ENCODE assay signal across 12 mouse cellular contexts in genomic region chr11:57984343-57984666, GRCm38 (mm10). TPM values are rescaled to one million over a fixed set of nuclear protein-coding genes. Genes with fewer than 3 reads are reported as not detected.
DNase-seq lines count a peak whose midpoint lies in the region; ATAC-seq and TF ChIP-seq lines count a peak whose summit lies in the region.
"Had no signal": no experiment of that assay in that cellular context is flagged by ENCODE, and none has a peak within 500 bp of the region (broad histone marks: within the 10 kb centered on the region; RNA-seq: fewer than 3 reads in every experiment).

No protein-coding gene starts in this region.

- no peak overlapping the region for H3K4me2 ChIP-seq in heart, embryonic 15.5 days
- no peak overlapping the region for H3K4me2 ChIP-seq in lung, embryonic 16.5 days (ENCODE audit: low read depth, low read length)
- peak overlapping the region; percentile 43 for H3K4me2 ChIP-seq in liver, embryonic 14.5 days (ENCODE audit: low read depth)
- H3K4me2 ChIP-seq: midbrain, embryonic 15.5 days; neural tube, embryonic 13.5 days had no signal

- peak overlapping the region; percentile 79 for H3K27ac ChIP-seq in heart, embryonic 15.5 days
- H3K27ac ChIP-seq in lung, embryonic 16.5 days (ENCODE audit: low read length), result peak overlapping the region; percentile 65
- H3K27ac ChIP-seq in liver, embryonic 14.5 days, result peak overlapping the region; percentile 74
- no peak overlapping the region for H3K27ac ChIP-seq in midbrain, embryonic 10.5 days (replicated peaks)
- H3K27ac ChIP-seq: midbrain, embryonic 15.5 days; neural tube, embryonic 13.5 days had no signal

- H3K4me1 ChIP-seq in heart, embryonic 15.5 days (replicated peaks), result peaks cover 21% of the 10 kb centered on the region
- H3K4me1 ChIP-seq in lung, embryonic 16.5 days (replicated peaks; ENCODE audit: control insufficient read depth, insufficient read depth, low read length), result peaks cover 15% of the 10 kb centered on the region
- peaks cover 19 to 25% of the 10 kb centered on the region in 2 experiments for H3K4me1 ChIP-seq in liver, embryonic 14.5 days (replicated peaks; ENCODE audit: control insufficient read depth in 2 of 2, insufficient read depth in 2 of 2, low read length in 1 of 2)
- peaks cover 20% of the 10 kb centered on the region for H3K4me1 ChIP-seq in midbrain, embryonic 10.5 days
- H3K4me1 ChIP-seq: midbrain, embryonic 15.5 days; neural tube, embryonic 13.5 days had no signal

- 20% methylated on average over 3 of the region's 3 CpGs for WGBS in heart, embryonic 15.5 days
- WGBS in lung, embryonic 16.5 days, result 20% methylated on average over 3 of the region's 3 CpGs
- WGBS in liver, embryonic 14.5 days (ENCODE audit: insufficient replicate concordance), result 14% methylated on average over 3 of the region's 3 CpGs
- WGBS in midbrain, embryonic 10.5 days, result 51% methylated on average over 3 of the region's 3 CpGs

- no peak for DNase-seq in heart, postnatal 36 days
- DNase-seq in lung, postnatal 25 days (ENCODE audit: low spot score), result no peak
- no peak for DNase-seq in liver, embryonic 14.5 days (ENCODE audit: low read depth in 3 of 3, low spot score in 3 of 3)
- no peak for DNase-seq in midbrain, embryonic 10.5 days (ENCODE audit: low spot score)
- DNase-seq in adipocyte (ENCODE audit: low spot score), result no peak
- DNase-seq: cerebellum, adult 18-20 months; embryo, embryonic 11 days; retina, postnatal 1 day had no signal

- no peaks in the 10 kb centered on the region for H3K36me3 ChIP-seq in heart, embryonic 15.5 days
- no peaks in the 10 kb centered on the region for H3K36me3 ChIP-seq in lung, embryonic 16.5 days (ENCODE audit: control insufficient read depth, insufficient read depth, low read length)
- no peaks in the 10 kb centered on the region for H3K36me3 ChIP-seq in liver, embryonic 14.5 days (replicated peaks; ENCODE audit: control insufficient read depth, insufficient read depth, low read depth)
- H3K36me3 ChIP-seq in midbrain, embryonic 10.5 days, result no peaks in the 10 kb centered on the region
- H3K36me3 ChIP-seq: midbrain, embryonic 15.5 days; neural tube, embryonic 13.5 days had no signal

- H3K27me3 ChIP-seq in heart, embryonic 15.5 days, result no peaks in the 10 kb centered on the region
- no peaks in the 10 kb centered on the region for H3K27me3 ChIP-seq in lung, embryonic 16.5 days (ENCODE audit: control insufficient read depth, insufficient read depth, low read depth, low read length)
- H3K27me3 ChIP-seq in liver, embryonic 14.5 days (ENCODE audit: control insufficient read depth, insufficient read depth, low read length), result no peaks in the 10 kb centered on the region; the same call in 1 of the 2 replicates
- no peaks in the 10 kb centered on the region for H3K27me3 ChIP-seq in midbrain, embryonic 10.5 days (ENCODE audit: low read depth, poor library complexity, severe bottlenecking)
- H3K27me3 ChIP-seq: midbrain, embryonic 15.5 days; neural tube, embryonic 13.5 days had no signal

- no peak for TF ChIP-seq CTCF in liver, embryonic 14.5 days (IDR thresholded peaks at IDR 0.05; ENCODE audit: low read depth)

- no peak overlapping the region for H3K9ac ChIP-seq in heart, embryonic 15.5 days
- H3K9ac ChIP-seq in lung, embryonic 16.5 days (ENCODE audit: low read length), result no peak overlapping the region
- H3K9ac ChIP-seq in liver, embryonic 14.5 days (replicated peaks), result peak overlapping the region; percentile 50
- H3K9ac ChIP-seq: midbrain, embryonic 15.5 days; neural tube, embryonic 13.5 days had no signal

- intact Hi-C loops in heart, postnatal 36 days (cut with DNase I), result no loop called here

- ATAC-seq in heart, embryonic 15.5 days (replicated peaks; ENCODE audit: insufficient number of reproducible peaks, insufficient read depth, low FRiP score, low read depth), result peak; percentile 32; the same call in 1 of the 2 replicates
- 0 out of 2 replicates have a peak, but pooled peaks have one; percentile 4 for ATAC-seq in lung, embryonic 16.5 days (ENCODE audit: low read depth)
- peak; percentile 24; the same call in 1 of the 2 replicates for ATAC-seq in liver, embryonic 14.5 days (ENCODE audit: insufficient read depth)
- ATAC-seq: midbrain, embryonic 15.5 days had no signal

- no peaks in the 10 kb centered on the region for H3K9me3 ChIP-seq in heart, embryonic 15.5 days (replicated peaks)
- H3K9me3 ChIP-seq in lung, embryonic 16.5 days (ENCODE audit: control insufficient read depth, low read length), result no peaks in the 10 kb centered on the region
- no peaks in the 10 kb centered on the region for H3K9me3 ChIP-seq in liver, embryonic 14.5 days (ENCODE audit: control insufficient read depth, low read length)
- no peaks in the 10 kb centered on the region for H3K9me3 ChIP-seq in midbrain, embryonic 10.5 days (replicated peaks)
- H3K9me3 ChIP-seq: midbrain, embryonic 15.5 days; neural tube, embryonic 13.5 days had no signal

- H3K4me3 ChIP-seq in heart, embryonic 15.5 days, result no peak overlapping the region
- no peak overlapping the region for H3K4me3 ChIP-seq in lung, embryonic 16.5 days (ENCODE audit: low read length)
- no peak overlapping the region for H3K4me3 ChIP-seq in liver, embryonic 14.5 days (ENCODE audit: insufficient read depth in 1 of 2, low read depth in 2 of 2, low read length in 2 of 2)
- no peak overlapping the region for H3K4me3 ChIP-seq in midbrain, embryonic 10.5 days
- H3K4me3 ChIP-seq: midbrain, embryonic 15.5 days; neural tube, embryonic 13.5 days had no signal

- no peak for TF ChIP-seq EP300 in liver, embryonic 14.5 days (IDR thresholded peaks at IDR 0.05; ENCODE audit: low read depth)

RNA-seq across cellular contexts. Expression of gene Larp1, which starts 24.6 kb away (rescaled TPM):
- polyA plus RNA-seq in heart, embryonic 15.5 days (2015; fragmentation: Nextera tagmentation; extraction: Ambion mirVana), result 11.3 and 15.7 TPM in 2 replicates
- total RNA-seq in heart, postnatal 36 days (2021), result 10 to 100 TPM; 52.4 to 55.3 TPM
- polyA plus RNA-seq in lung, embryonic 16.5 days (2015; fragmentation: Nextera tagmentation; extraction: Ambion mirVana), result 15.3 and 16.3 TPM in 2 replicates
- 21.1 and 25.5 TPM in 2 replicates for polyA plus RNA-seq in liver, embryonic 14.5 days (2012; rRNA removed)
- 15.8 and 19.0 TPM in 2 replicates for polyA plus RNA-seq in liver, embryonic 14.5 days (2014; fragmentation: Nextera tagmentation; extraction: Ambion mirVana)
- polyA plus RNA-seq in midbrain, embryonic 10.5 days (2016; fragmentation: Nextera tagmentation; extraction: Ambion mirVana), result 13.0 and 15.3 TPM in 2 replicates
